Mouse (Mus musculus): ENCODE measurements around the gene Smyd4.

The Smyd4 gene

GRCm38 (mm10) chr11:75453991-75454930 lies 106.0 kb downstream of the Smyd4 start, which contains the start of gene Wdr81:
Gene Wdr81, minus strand, starts transcription at chr11:75454717.
- peak; percentile 93 for DNase-seq

Measured in kidney, postnatal 14 days (tissue).